17 mouse cellular contexts compared by ENCODE assay signal in the genomic region with DNA sequence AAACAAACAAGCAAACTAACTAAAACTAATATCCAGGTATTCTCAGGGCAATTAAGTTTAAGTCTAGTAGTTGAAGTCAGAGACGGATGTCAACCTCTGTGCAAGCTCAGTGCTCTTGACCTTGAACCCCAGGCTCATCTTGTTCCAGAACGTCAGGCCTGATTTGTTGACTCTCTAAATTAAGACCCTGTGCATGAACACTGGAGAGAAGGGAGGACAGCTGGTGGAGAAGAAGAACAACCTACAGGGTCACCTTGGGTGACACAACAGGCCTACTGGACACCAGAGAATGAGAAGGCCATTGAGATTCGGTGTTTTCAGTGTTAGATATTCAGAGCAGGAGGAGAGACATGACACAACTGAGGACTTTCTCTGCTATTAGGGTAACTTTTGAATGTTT.
"Had no signal": no experiment of that assay in that cellular context is flagged by ENCODE, and none has a peak within 500 bp of the region (broad histone marks: within the 10 kb centered on the region; RNA-seq: fewer than 3 reads in every experiment).

No protein-coding gene starts in this region.

- DNase-seq: liver, postnatal 0 days; lung, adult 2 months; lung, postnatal 14 days; lung, postnatal 36 days; midbrain, embryonic 14.5 days; right cerebral cortex, postnatal 14 days; thymus, adult 2 months; thymus, postnatal 25 days; thymus, postnatal 4 days had no signal

- H3K9ac ChIP-seq: liver, postnatal 0 days; lung, embryonic 15.5 days; midbrain, embryonic 12.5 days; neural tube, embryonic 12.5 days; stomach, embryonic 15.5 days had no signal

- H3K4me1 ChIP-seq: lung, embryonic 15.5 days; megakaryocyte, embryonic 14.5 days; midbrain, embryonic 12.5 days; neural tube, embryonic 12.5 days; stomach, embryonic 15.5 days had no signal

- H3K36me3 ChIP-seq: lung, embryonic 15.5 days; midbrain, embryonic 12.5 days; neural tube, embryonic 12.5 days; stomach, embryonic 15.5 days had no signal

- H3K9me3 ChIP-seq: lung, embryonic 15.5 days; midbrain, embryonic 12.5 days; neural tube, embryonic 12.5 days; stomach, embryonic 15.5 days had no signal

- ATAC-seq: liver, postnatal 0 days; lung, postnatal 0 days had no signal

- H3K27me3 ChIP-seq: lung, embryonic 15.5 days; megakaryocyte, embryonic 14.5 days; midbrain, embryonic 12.5 days; neural tube, embryonic 12.5 days; stomach, embryonic 15.5 days had no signal

- H3K4me3 ChIP-seq: lung, embryonic 15.5 days; megakaryocyte, embryonic 14.5 days; midbrain, embryonic 12.5 days; neural tube, embryonic 12.5 days; stomach, embryonic 15.5 days had no signal

- H3K4me2 ChIP-seq: lung, embryonic 15.5 days; midbrain, embryonic 12.5 days; neural tube, embryonic 12.5 days; stomach, embryonic 15.5 days had no signal

- H3K27ac ChIP-seq: lung, embryonic 15.5 days; macrophage; midbrain, embryonic 12.5 days; neural tube, embryonic 12.5 days; stomach, embryonic 15.5 days; stomach, postnatal 0 days had no signal
